Mouse (Mus musculus) E14TG2a.4 (cell line): ENCODE results near the gene Shf.

Source experiments
- CTCF ChIP-seq: conservative IDR thresholded peaks from 2 replicates; pipeline ENCODE4 v1.5.1; 2014; ENCODE audit warnings: low read length
- POU5F1 ChIP-seq: IDR thresholded peaks from 2 replicates; pipeline ENCODE4 v1.6.1; 2014; ENCODE audit warnings: low read length, borderline replicate concordance

DNA sequence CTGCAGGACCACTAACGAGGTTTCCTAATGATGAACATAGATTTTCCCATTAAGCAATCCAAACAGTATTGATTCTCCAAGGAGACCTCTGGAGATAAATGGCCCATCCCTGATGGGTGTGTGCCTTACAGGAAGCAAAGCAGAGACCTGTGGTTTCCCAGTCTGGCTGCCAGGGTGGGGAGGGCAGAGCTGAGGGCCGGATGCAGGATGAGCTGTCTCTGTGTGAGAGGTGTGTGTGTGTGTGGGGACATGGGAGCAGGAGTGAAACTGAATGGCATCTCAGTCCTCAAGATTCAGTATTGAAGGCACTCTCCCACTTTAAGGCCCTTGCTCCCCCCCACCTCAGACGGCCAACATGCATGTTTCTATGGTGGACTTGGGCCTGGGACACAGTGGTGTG is 12.8 kb downstream of the Shf start:
- TF ChIP-seq CTCF (no peak), POU5F1 (no peak)
